Mouse (Mus musculus) brown adipose tissue, adult 24 weeks (tissue): ENCODE data around the gene Nms. TPM values are rescaled to one million over a fixed set of nuclear protein-coding genes. Genes with fewer than 3 reads are reported as not detected.

Experiments
- H3K27ac ChIP-seq: fragments of 200-500 bp; replicated peaks from 2 replicates; pipeline ENCODE4 v1.5.1; 2012; ENCODE audit warnings: low read depth, mild to moderate bottlenecking, low read length
- H3K4me1 ChIP-seq: fragments of 200-500 bp; 2 replicates; pipeline ENCODE4 v1.6.1; 2012; ENCODE audit warnings: low read length, mixed read lengths; ENCODE audit not compliant: control insufficient read depth, insufficient read depth, insufficient read length
- H3K4me3 ChIP-seq: fragments of 200-500 bp; 2 replicates; pipeline ENCODE4 v1.5.1; 2012; ENCODE audit warnings: low read depth, mild to moderate bottlenecking, low read length, moderate library complexity; ENCODE audit not compliant: insufficient read depth
- polyA plus RNA-seq: library from polyadenylated mRNA; stranded (reverse); fragments of >200 nt; gene quantifications from 2 replicates; pipeline ENCODE4 v1.2.4, GENCODE M21; 2012; ENCODE audit not compliant: missing spikeins, insufficient read depth, insufficient read length

The Nms gene
- polyA plus RNA-seq, 1 experiment = not detected

DNA sequence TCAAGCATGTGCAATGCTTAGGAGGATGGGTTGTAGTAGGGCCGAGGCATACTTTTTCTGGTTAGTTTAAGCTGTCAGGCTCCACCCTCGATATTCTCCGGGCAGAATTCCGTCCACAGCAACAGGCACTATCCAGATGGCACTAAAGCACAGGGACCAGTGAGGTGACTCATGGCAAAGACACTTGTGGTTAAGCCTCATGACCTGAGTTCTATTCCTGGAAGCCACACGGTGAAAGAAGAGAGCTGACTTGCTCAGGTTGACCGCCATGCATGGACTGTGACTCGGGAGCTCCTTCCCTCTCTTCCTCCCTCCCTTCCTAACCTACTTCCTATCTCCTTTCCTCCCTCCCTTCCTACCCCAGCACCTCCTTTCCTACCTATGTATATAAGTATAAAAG lies 41.0 kb downstream of the Nms start:
- no peak overlapping the region for H3K4me3 ChIP-seq
- no peaks in the 10 kb centered on the region for H3K4me1 ChIP-seq
- H3K27ac ChIP-seq = no peak overlapping the region

DNA sequence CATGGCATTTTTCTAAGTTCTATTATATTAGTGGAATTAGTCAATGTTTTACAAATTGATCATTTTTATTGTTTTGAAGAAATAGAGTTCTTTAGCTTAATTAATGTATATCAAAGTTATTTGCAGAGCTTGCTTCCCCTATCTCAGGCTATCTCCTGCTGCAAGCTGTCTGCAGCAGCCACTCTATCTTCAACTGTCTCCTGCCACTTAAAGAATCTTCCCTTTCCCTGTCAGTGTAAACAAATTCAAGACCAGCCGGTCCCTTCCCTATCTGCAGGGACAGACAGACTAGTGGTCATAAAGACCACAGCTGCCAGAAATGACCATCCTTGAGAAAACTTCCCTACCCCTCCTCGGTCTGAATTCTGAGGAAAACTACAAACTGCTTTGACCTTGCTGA lies 44.9 kb downstream of the Nms start:
- no peak overlapping the region for H3K27ac ChIP-seq
- no peaks in the 10 kb centered on the region for H3K4me1 ChIP-seq
- no peak overlapping the region for H3K4me3 ChIP-seq

DNA sequence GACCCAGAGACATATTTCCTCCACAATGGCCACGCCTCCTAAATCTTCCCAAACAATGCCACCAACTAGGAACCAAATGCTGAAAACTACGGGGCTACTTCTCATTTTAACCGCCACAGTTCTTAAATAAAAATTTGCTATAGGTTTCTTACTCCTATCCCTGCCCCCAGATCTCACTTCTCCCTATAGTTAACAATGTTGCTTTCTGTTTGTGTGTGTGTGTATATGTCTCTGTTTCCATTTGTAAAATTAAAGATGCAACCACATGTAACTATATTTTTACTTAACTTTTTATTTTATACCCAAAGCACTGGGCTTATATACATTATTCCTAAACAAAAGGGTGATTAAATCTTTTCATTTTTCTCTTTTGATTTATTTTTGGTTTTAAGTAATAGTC lies 46.4 kb downstream of the Nms start, which contains the start of gene Pdcl3:
Gene Pdcl3, plus strand, starts transcription at position 301 of the 400 bp plus-strand sequence.
- Histone ChIP-seq H3K4me1 (peaks cover 4% of the 10 kb centered on the region; the same call in 1 of the 2 replicates), H3K4me3 (no peak within 1 kb of the TSS), H3K27ac (no peak within 1 kb of the TSS)

DNA sequence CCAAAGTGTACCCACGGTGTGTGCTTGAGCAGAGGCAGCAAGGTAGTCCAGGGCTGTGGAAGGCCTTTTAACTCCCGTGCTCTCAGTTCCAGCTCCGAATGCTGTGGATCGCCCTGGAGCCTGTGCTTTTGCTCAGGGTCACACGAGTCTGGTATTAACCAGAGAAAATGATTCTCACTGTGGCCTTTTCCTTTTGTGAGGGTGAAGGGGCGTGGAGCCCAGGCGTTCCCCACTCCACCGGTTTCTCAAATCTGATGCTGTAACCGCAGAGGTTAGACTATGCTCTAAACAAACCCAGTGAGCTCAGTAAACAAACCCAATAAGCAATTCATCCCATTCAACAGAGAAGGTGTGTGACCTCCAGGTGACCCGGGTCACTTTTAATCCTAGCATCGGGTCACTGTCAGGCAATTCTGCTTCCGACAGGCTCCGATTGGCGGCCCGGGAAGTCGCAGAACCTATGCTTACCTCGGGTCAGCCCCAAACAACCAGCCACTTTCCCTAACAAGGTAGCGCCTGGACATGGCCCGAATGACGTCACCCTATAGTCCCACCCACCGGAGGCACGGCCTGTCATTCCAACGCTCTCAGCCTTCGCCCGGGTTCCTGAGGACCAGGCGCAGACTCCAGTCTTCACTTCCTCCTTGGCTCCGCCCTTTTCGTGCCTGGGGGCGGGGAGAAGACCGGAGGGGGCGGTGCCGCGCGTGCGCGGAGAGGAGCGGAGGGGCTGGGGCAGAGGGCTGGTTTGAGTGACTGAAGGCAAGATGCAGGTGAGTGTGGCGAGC lies 48.3 kb downstream of the Nms start:
- H3K27ac ChIP-seq = peak overlapping the region; percentile 94
- H3K4me3 ChIP-seq = peak overlapping the region; percentile 90
- H3K4me1 ChIP-seq = peaks cover 4% of the 10 kb centered on the region; the same call in 1 of the 2 replicates

DNA sequence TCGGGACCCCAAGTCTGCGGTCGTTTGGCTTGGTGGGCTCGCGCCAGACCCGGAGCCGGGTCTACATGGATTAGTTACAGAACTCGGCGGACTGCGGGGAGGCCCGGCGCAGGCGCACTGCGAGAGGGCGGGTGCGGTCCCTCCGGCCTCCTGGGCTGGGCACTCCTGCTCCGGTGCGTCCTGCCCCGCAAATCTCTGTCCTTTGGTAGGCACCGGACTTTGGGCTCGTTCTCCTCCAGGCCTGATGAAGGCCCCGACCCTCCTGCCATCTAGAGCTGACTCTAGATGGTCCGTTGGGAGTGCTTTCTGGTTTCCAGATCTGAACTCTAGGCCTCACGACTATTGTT lies 48.9 kb downstream of the Nms start:
- Histone ChIP-seq H3K4me3 (peak overlapping the region; percentile 90), H3K27ac (peak overlapping the region; percentile 81), H3K4me1 (peaks cover 4% of the 10 kb centered on the region; the same call in 1 of the 2 replicates)

DNA sequence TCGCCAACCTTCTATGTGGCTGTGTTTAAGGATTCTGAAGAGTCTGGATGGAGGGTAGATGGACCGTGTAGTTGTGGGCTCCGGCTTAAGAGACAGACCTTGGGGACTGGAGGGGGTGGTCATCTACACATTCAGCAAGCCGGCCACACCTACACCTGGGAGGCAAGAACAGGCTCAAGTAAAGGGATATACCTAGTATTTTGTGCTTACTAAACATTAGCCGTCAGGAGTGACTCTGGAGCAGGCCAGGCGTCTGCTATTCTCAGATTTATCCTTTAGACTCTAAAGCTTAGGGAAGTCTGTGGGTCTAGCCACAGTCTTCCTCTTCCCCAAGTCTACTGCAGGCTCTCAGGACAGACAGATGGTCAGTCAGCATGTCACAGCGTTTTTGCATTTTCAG lies 49.4 kb downstream of the Nms start:
- peak overlapping the region; percentile 90 for H3K4me3 ChIP-seq
- H3K27ac ChIP-seq = peak overlapping the region; percentile 81; the same call in 1 of the 2 replicates
- peaks cover 4% of the 10 kb centered on the region; the same call in 1 of the 2 replicates for H3K4me1 ChIP-seq

DNA sequence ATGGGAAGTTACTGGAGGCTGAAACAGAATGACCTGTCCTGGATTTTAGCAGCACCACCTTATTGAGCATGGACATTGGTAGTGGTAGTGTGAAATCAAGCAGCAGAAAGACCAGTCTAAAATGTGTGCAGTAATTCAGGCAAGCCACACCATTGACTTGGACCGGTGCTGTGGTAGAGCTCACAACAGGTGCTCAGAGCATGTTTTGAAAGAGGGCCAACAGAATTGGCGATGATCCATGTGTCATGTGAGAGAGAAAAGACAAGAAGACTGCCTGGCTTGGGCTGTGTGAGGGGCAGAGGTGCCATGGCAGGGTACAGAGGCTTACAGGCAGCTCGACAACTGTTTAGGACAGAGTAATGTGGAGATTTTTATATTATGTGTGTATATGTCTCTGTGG lies 53.4 kb downstream of the Nms start:
- Histone ChIP-seq H3K27ac (no peak overlapping the region), H3K4me1 (peaks cover 4% of the 10 kb centered on the region; the same call in 1 of the 2 replicates), H3K4me3 (no peak overlapping the region)

Other genes with a start within 250 kb of the Nms start
- 0.20 TPM in 1 of 2 replicates, not detected in the other for gene Lonrf2, start 102.4 kb upstream of the Nms start, polyA plus RNA-seq
- gene Chst10, start 41.0 kb upstream of the Nms start, polyA plus RNA-seq = 0.50 TPM in 1 of 2 replicates, not detected in the other
- 62.3 and 101 TPM in 2 replicates for gene Pdcl3, start 46.5 kb downstream of the Nms start, polyA plus RNA-seq